Mouse (Mus musculus) heart, postnatal 0 days (tissue): ENCODE measurements around the gene Clec16a. TPM values are rescaled to one million over a fixed set of nuclear protein-coding genes. Genes with fewer than 3 reads are reported as not detected.

Source experiments
- ATAC-seq: fragments of 200-750 bp; cut with Nextera tagmentation; 2 replicates; pipeline ENCODE4 v1.8.0; 2017; ENCODE audit warnings: low read depth, moderate number of reproducible peaks, moderate library complexity; ENCODE audit not compliant: insufficient read depth
- DNase-seq: peaks from one replicate; pipeline ENCODE4 v3.0.0-alpha.2; 2016; ENCODE audit warnings: low spot score
- H3K27ac ChIP-seq: fragments of 300-500 bp; sonication (generic); 2 replicates; pipeline ENCODE4 v1.5.1; 2014; ENCODE audit warnings: low read depth, mild to moderate bottlenecking
- H3K27me3 ChIP-seq: fragments of 300-500 bp; sonication (generic); 2 replicates; pipeline ENCODE4 v1.6.1; 2014; ENCODE audit warnings: low read length, mixed read lengths; ENCODE audit not compliant: control insufficient read depth, insufficient read depth
- H3K36me3 ChIP-seq: fragments of 300-500 bp; sonication (generic); replicated peaks from 2 replicates; pipeline ENCODE4 v1.6.1; 2014; ENCODE audit warnings: low read length, mixed read lengths; ENCODE audit not compliant: control insufficient read depth, insufficient read depth
- H3K4me1 ChIP-seq: fragments of 300-500 bp; sonication (generic); 2 replicates; pipeline ENCODE4 v1.6.1; 2014; ENCODE audit warnings: antibody characterized with exemption; ENCODE audit not compliant: control insufficient read depth, insufficient read depth
- H3K4me2 ChIP-seq: fragments of 300-500 bp; sonication (generic); 2 replicates; pipeline ENCODE4 v1.6.1; 2014; ENCODE audit warnings: low read depth, mild to moderate bottlenecking, low read length, moderate library complexity
- H3K4me3 ChIP-seq: fragments of 300-500 bp; sonication (generic); 2 replicates; pipeline ENCODE4 v1.5.1; 2014; ENCODE audit warnings: low read depth, low read length
- H3K9ac ChIP-seq: fragments of 300-500 bp; sonication (generic); replicated peaks from 2 replicates; pipeline ENCODE4 v1.6.1; 2014; ENCODE audit warnings: low read depth, low read length, mixed read lengths
- H3K9me3 ChIP-seq: fragments of 300-500 bp; sonication (generic); replicated peaks from 2 replicates; pipeline ENCODE4 v1.6.1; 2016; ENCODE audit warnings: low read length; ENCODE audit not compliant: control insufficient read depth
- CTCF ChIP-seq: IDR thresholded peaks from 2 replicates; pipeline ENCODE4 v1.5.1; 2016; ENCODE audit warnings: antibody characterized with exemption, control low read depth, low read depth
- EP300 ChIP-seq: IDR thresholded peaks from 2 replicates; pipeline ENCODE4 v1.6.1; 2016; ENCODE audit warnings: antibody characterized with exemption, low read depth
- WGBS: fragments of 180-500 bp; shearing (Covaris S2); extraction: QIAGEN DNeasy Blood & Tissue Kit; methylation state at CpG from one replicate; pipeline ENCODE4 v1.1.7; 2014; 5-methylcytosine and 5-hydroxymethylcytosine counted together
- polyA plus RNA-seq: library from polyadenylated mRNA; unstranded; fragments of >200 nt; fragmentation: Nextera tagmentation; extraction: Ambion mirVana; gene quantifications from 2 replicates; pipeline ENCODE4 v1.2.1, GENCODE M21; 2015
- total RNA-seq: library from RNA; depleted of rRNA; stranded (reverse); fragments of >200 nt; gene quantifications from 2 replicates; pipeline ENCODE4 v1.2.3, GENCODE M21; 2014; ENCODE audit warnings: low replicate concordance

The Clec16a gene
- total and polyA plus RNA-seq, 2 experiments from 2014 or later = 37.7 to 39.6 TPM

- Histone ChIP-seq H3K4me3 (no peak overlapping the region), H3K27ac (no peak overlapping the region), H3K9ac (no peak overlapping the region), H3K36me3 (peaks cover 45% of the 10 kb centered on the region), H3K4me2 (no peak overlapping the region), H3K27me3 (no peaks in the 10 kb centered on the region), H3K4me1 (no peaks in the 10 kb centered on the region), H3K9me3 (no peaks in the 10 kb centered on the region)
- DNase-seq = no peak
- no peak for ATAC-seq
- WGBS = 52% methylated on average over 1 of the region's 1 CpGs
- TF ChIP-seq EP300 = no peak
- no peak for TF ChIP-seq CTCF
Observed at GRCm38 (mm10) chr16:10570708-10571107, 25.6 kb downstream of the Clec16a start.

- H3K4me2 ChIP-seq = no peak overlapping the region
- H3K9me3 ChIP-seq = no peaks in the 10 kb centered on the region
- no peak overlapping the region for H3K9ac ChIP-seq
- no peak overlapping the region for H3K4me3 ChIP-seq
- peak; percentile 79 for DNase-seq
- H3K4me1 ChIP-seq = no peaks in the 10 kb centered on the region
- no peaks in the 10 kb centered on the region for H3K27me3 ChIP-seq
- peak; percentile 75 for TF ChIP-seq CTCF
- no peak for TF ChIP-seq EP300
- H3K36me3 ChIP-seq = peaks cover 55% of the 10 kb centered on the region
- peak; percentile 55; the same call in 1 of the 2 replicates for ATAC-seq
- no peak overlapping the region for H3K27ac ChIP-seq
- WGBS = 40% methylated on average over 2 of the region's 2 CpGs
Observed at GRCm38 (mm10) chr16:10571820-10572219, 26.7 kb downstream of the Clec16a start.

- WGBS = 65% methylated on average over 2 of the region's 2 CpGs
- no peak overlapping the region for H3K9ac ChIP-seq
- no peak overlapping the region for H3K27ac ChIP-seq
- no peaks in the 10 kb centered on the region for H3K4me1 ChIP-seq
- no peak for DNase-seq
- H3K9me3 ChIP-seq = no peaks in the 10 kb centered on the region
- ATAC-seq = no peak
- H3K4me3 ChIP-seq = no peak overlapping the region
- no peak overlapping the region for H3K4me2 ChIP-seq
- peaks cover 71% of the 10 kb centered on the region for H3K36me3 ChIP-seq
- TF ChIP-seq EP300 = no peak
- TF ChIP-seq CTCF = no peak
- H3K27me3 ChIP-seq = no peaks in the 10 kb centered on the region
Observed at GRCm38 (mm10) chr16:10574936-10575335, 29.8 kb downstream of the Clec16a start.

DNA sequence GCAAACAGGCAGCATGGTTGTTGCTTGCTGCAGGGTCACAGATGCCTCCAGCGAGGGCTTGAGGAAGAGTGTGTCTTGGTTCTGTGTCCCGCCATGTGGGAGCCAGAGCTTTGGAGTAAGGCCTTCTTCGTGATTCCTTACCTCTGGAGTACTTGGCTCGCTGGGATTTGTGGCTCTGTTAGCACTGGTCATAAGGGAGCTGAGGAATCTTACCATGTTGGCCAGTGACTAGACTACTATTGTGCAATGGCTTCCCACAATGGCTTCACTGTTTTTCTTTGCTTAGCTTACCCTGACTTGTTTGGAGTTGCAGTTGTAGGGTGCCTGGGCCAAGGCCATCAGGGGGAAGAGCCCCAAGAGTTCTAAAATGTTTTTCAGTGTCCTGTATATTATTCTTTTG, 30.8 kb downstream of the Clec16a start:
- H3K27ac ChIP-seq = no peak overlapping the region
- H3K27me3 ChIP-seq = no peaks in the 10 kb centered on the region
- DNase-seq (no peak), ATAC-seq (no peak)
- TF ChIP-seq CTCF = no peak
- no peak for TF ChIP-seq EP300
- WGBS = 88% methylated on average over 4 of the region's 4 CpGs
- H3K9ac ChIP-seq = no peak overlapping the region
- H3K9me3 ChIP-seq = no peaks in the 10 kb centered on the region
- H3K36me3 ChIP-seq = peaks cover 79% of the 10 kb centered on the region
- H3K4me1 ChIP-seq = no peaks in the 10 kb centered on the region
- no peak overlapping the region for H3K4me2 ChIP-seq
- no peak overlapping the region for H3K4me3 ChIP-seq

DNA sequence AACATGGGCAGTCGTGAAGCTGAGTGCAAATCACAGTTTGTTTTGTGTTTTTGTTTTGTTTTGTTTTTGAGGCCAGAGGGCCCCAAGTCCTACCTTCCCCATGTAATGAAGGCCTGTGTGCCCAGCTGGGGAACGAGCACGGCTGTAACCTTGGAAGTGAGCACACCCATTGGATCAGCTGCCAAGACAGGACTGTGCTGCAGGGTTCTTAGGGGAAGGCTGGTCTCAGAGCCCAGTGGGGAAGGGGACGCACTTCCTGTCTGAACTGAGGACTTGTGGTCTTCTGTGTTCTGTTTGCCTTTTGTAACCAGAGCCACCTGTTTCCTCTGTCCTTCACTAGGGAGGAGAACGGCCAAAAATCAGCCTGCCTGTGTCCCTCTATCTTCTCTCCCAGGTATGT, 32.4 kb downstream of the Clec16a start:
- Histone ChIP-seq H3K4me3 (no peak overlapping the region), H3K36me3 (peaks cover 84% of the 10 kb centered on the region), H3K27ac (no peak overlapping the region), H3K9me3 (no peaks in the 10 kb centered on the region), H3K9ac (no peak overlapping the region), H3K27me3 (no peaks in the 10 kb centered on the region), H3K4me1 (no peaks in the 10 kb centered on the region), H3K4me2 (no peak overlapping the region)
- ATAC-seq = no peak
- TF ChIP-seq CTCF (no peak), EP300 (no peak)
- WGBS = 68% methylated on average over 5 of the region's 5 CpGs
- no peak for DNase-seq

GRCm38 (mm10) chr16:10578376-10578775, 33.2 kb downstream of the Clec16a start:
- Histone ChIP-seq H3K4me2 (no peak overlapping the region), H3K4me1 (no peaks in the 10 kb centered on the region), H3K9ac (no peak overlapping the region), H3K9me3 (no peaks in the 10 kb centered on the region), H3K27me3 (no peaks in the 10 kb centered on the region), H3K36me3 (peaks cover 85% of the 10 kb centered on the region), H3K27ac (no peak overlapping the region), H3K4me3 (no peak overlapping the region)
- 77% methylated on average over 1 of the region's 1 CpGs for WGBS
- no peak for TF ChIP-seq CTCF
- TF ChIP-seq EP300 = no peak
- DNase-seq (no peak), ATAC-seq (no peak)
